Mouse (Mus musculus): Measurements from ENCODE around the gene Mettl5. TPM values are rescaled to one million over a fixed set of nuclear protein-coding genes. Genes with fewer than 3 reads are reported as not detected.
A peak's percentile ranks its signal among the peaks of the same experiment; 100 is the strongest.

Mettl5 gene
- total and polyA plus RNA-seq, 2 experiments from 2014 or later: 10.2 to 34.1 TPM

- ATAC-seq (ENCODE audit: low FRiP score): peak; percentile 82
- Histone ChIP-seq H3K9ac (replicated peaks; ENCODE audit: low read length, poor library complexity, severe bottlenecking) (peak overlapping the region; percentile 99), H3K36me3 (ENCODE audit: insufficient read depth, low read length) (no peaks in the 10 kb centered on the region), H3K4me3 (ENCODE audit: low read depth, low read length) (peak overlapping the region; percentile 85), H3K4me1 (ENCODE audit: insufficient read depth, low read length) (peaks cover 18% of the 10 kb centered on the region), H3K4me2 (ENCODE audit: low read depth, low read length, poor library complexity, severe bottlenecking) (peak overlapping the region; percentile 61), H3K27ac (ENCODE audit: low read depth, low read length) (peak overlapping the region; percentile 99), H3K27me3 (ENCODE audit: insufficient read depth, low read length) (no peaks in the 10 kb centered on the region), H3K9me3 (ENCODE audit: low read length) (no peaks in the 10 kb centered on the region)
- 1% methylated on average over 41 of the region's 80 CpGs for WGBS
- peak; percentile 55 for DNase-seq (ENCODE audit: low spot score)
- peak; percentile 49 for TF ChIP-seq CTCF (IDR thresholded peaks at IDR 0.05)
Measured at GRCm38 (mm10) chr2:69822361-69823128, 62.9 kb downstream of the Mettl5 start.

- Histone ChIP-seq H3K27me3 (ENCODE audit: insufficient read depth, low read length) (no peaks in the 10 kb centered on the region), H3K4me3 (ENCODE audit: low read depth, low read length) (peak within 1 kb of the TSS; percentile 85), H3K4me2 (ENCODE audit: low read depth, low read length, poor library complexity, severe bottlenecking) (peak within 1 kb of the TSS; percentile 61), H3K36me3 (ENCODE audit: insufficient read depth, low read length) (no peaks in the 10 kb centered on the region), H3K9ac (replicated peaks; ENCODE audit: low read length, poor library complexity, severe bottlenecking) (peak within 1 kb of the TSS; percentile 99), H3K27ac (ENCODE audit: low read depth, low read length) (peak within 1 kb of the TSS; percentile 99), H3K4me1 (ENCODE audit: insufficient read depth, low read length) (peaks cover 18% of the 10 kb centered on the region), H3K9me3 (ENCODE audit: low read length) (no peaks in the 10 kb centered on the region)
- ATAC-seq (ENCODE audit: low FRiP score): no peak
- DNase-seq (ENCODE audit: low spot score): peak; percentile 9
- 34% methylated on average over 8 of the region's 8 CpGs for WGBS
- no peak for TF ChIP-seq CTCF (IDR thresholded peaks at IDR 0.05)
Measured at GRCm38 (mm10) chr2:69821711-69822110, 63.7 kb downstream of the Mettl5 start, which contains the start of gene Klhl23. TSS of gene Klhl23 (plus strand) at chr2:69821944.

Other genes with a start within 250 kb of the Mettl5 start
- 17.2 and 25.3 TPM in 2 replicates for gene Bbs5, start 238.4 kb downstream of the Mettl5 start, total RNA-seq (2014; rRNA removed)
- gene Bbs5, start 238.4 kb downstream of the Mettl5 start, polyA plus RNA-seq (2015; fragmentation: Nextera tagmentation; extraction: Ambion mirVana): 27.3 and 28.4 TPM in 2 replicates
- not detected in 2 replicates for gene Klhl41, start 215.5 kb downstream of the Mettl5 start, total RNA-seq (2014; rRNA removed)
- gene Klhl41, start 215.5 kb downstream of the Mettl5 start, polyA plus RNA-seq (2015; fragmentation: Nextera tagmentation; extraction: Ambion mirVana): 0.11 TPM in 1 of 2 replicates, not detected in the other
- gene Fastkd1, start 172.1 kb downstream of the Mettl5 start, total RNA-seq (2014; rRNA removed): 22.6 and 25.0 TPM in 2 replicates
- 12.6 and 13.8 TPM in 2 replicates for gene Fastkd1, start 172.1 kb downstream of the Mettl5 start, polyA plus RNA-seq (2015; fragmentation: Nextera tagmentation; extraction: Ambion mirVana)
- gene Ppig, start 163.1 kb downstream of the Mettl5 start, total RNA-seq (2014; rRNA removed): 13.6 and 20.7 TPM in 2 replicates
- gene Ppig, start 163.1 kb downstream of the Mettl5 start, polyA plus RNA-seq (2015; fragmentation: Nextera tagmentation; extraction: Ambion mirVana): 119 and 140 TPM in 2 replicates
- 0.99 and 1.1 TPM in 2 replicates for gene Ccdc173, start 96.0 kb downstream of the Mettl5 start, total RNA-seq (2014; rRNA removed)
- gene Ccdc173, start 96.0 kb downstream of the Mettl5 start, polyA plus RNA-seq (2015; fragmentation: Nextera tagmentation; extraction: Ambion mirVana): 1.4 and 2.0 TPM in 2 replicates
- gene Phospho2, start 96.0 kb downstream of the Mettl5 start, total RNA-seq (2014; rRNA removed): 29.7 and 31.8 TPM in 2 replicates
- 31.6 and 33.4 TPM in 2 replicates for gene Phospho2, start 96.0 kb downstream of the Mettl5 start, polyA plus RNA-seq (2015; fragmentation: Nextera tagmentation; extraction: Ambion mirVana)
- 147 and 164 TPM in 2 replicates for gene Klhl23, start 63.7 kb downstream of the Mettl5 start, total RNA-seq (2014; rRNA removed)
- 84.1 and 99.2 TPM in 2 replicates for gene Klhl23, start 63.7 kb downstream of the Mettl5 start, polyA plus RNA-seq (2015; fragmentation: Nextera tagmentation; extraction: Ambion mirVana)
- gene Ssb, start 24.1 kb downstream of the Mettl5 start, total RNA-seq (2014; rRNA removed): 51.3 and 64.1 TPM in 2 replicates
- 260 and 285 TPM in 2 replicates for gene Ssb, start 24.1 kb downstream of the Mettl5 start, polyA plus RNA-seq (2015; fragmentation: Nextera tagmentation; extraction: Ambion mirVana)
- gene Ubr3, start 11.6 kb upstream of the Mettl5 start, total RNA-seq (2014; rRNA removed): 37.9 and 62.1 TPM in 2 replicates
- 15.4 and 20.9 TPM in 2 replicates for gene Ubr3, start 11.6 kb upstream of the Mettl5 start, polyA plus RNA-seq (2015; fragmentation: Nextera tagmentation; extraction: Ambion mirVana)
- 0.44 and 1.1 TPM in 2 replicates for gene Myo3b, start 153.5 kb upstream of the Mettl5 start, total RNA-seq (2014; rRNA removed)
- gene Myo3b, start 153.5 kb upstream of the Mettl5 start, polyA plus RNA-seq (2015; fragmentation: Nextera tagmentation; extraction: Ambion mirVana): 0.14 and 0.32 TPM in 2 replicates